Mouse (Mus musculus): ENCODE data around the gene Tma7. TPM values are rescaled to one million over a fixed set of nuclear protein-coding genes. Genes with fewer than 3 reads are reported as not detected.
A peak's percentile ranks its signal among the peaks of the same experiment; 100 is the strongest.

Gene Tma7
- 793 and 804 TPM in 2 replicates for polyA plus RNA-seq (2016; fragmentation: Nextera tagmentation; extraction: Ambion mirVana)

DNA sequence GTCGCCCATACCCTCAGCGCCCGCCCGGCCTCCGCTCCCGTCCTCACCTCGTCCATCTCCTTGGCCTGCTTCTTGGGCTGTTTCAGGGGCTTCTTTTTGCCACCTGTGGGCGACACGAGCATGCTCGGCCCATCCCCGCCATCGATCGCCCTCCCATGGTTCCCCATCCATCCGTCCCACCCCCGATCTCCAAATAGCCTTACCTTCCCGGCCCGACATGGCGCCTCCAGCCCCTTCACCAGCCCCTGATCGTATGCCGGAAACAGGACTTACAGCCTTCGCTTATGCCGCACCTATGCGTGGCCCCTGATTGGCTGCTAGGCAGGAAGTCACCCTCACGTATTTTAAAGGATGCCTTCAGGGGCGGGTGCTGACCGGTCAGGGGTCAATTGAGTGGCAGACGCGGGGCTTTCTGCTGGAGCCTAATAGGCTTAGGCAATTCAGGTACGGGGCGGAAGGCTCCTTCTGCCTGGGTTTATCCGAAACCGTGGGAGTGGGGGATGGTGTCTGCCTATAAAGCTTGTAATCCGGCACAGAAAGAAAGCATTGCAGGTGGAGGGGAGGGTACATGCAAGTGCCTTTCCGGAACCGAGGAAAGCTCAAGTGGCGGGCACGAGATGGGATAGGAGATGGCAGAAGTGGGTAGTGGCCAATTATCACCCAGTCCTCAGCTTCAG, at the start of gene Tma7, which contains the start of gene Ccdc51:
Gene Tma7 (minus strand): TSS at position 464 of the 677 bp plus-strand sequence.
Gene Ccdc51 (plus strand): TSS at position 370 of the 677 bp plus-strand sequence.
- H3K4me1 ChIP-seq: peaks cover 35% of the 10 kb centered on the region
- no peaks in the 10 kb centered on the region for H3K27me3 ChIP-seq (ENCODE audit: poor library complexity, severe bottlenecking)
- peak; percentile 89 for DNase-seq (ENCODE audit: extremely low spot score, low spot score)
- H3K36me3 ChIP-seq (replicated peaks): peaks cover 31% of the 10 kb centered on the region
- peak within 1 kb of the TSS; percentile 91 for H3K4me3 ChIP-seq
- under 1% methylated on average over 37 of the region's 37 CpGs for WGBS
- peak within 1 kb of the TSS; percentile 93 for H3K27ac ChIP-seq
- H3K9me3 ChIP-seq: no peaks in the 10 kb centered on the region

- H3K27me3 ChIP-seq (ENCODE audit: poor library complexity, severe bottlenecking): no peaks in the 10 kb centered on the region
- no peak for DNase-seq (ENCODE audit: extremely low spot score, low spot score)
- H3K27ac ChIP-seq: no peak overlapping the region
- no peaks in the 10 kb centered on the region for H3K4me1 ChIP-seq
- H3K9me3 ChIP-seq: no peaks in the 10 kb centered on the region
- no peaks in the 10 kb centered on the region for H3K36me3 ChIP-seq (replicated peaks)
- H3K4me3 ChIP-seq: no peak overlapping the region
- 91% methylated on average over 5 of the region's 5 CpGs for WGBS
Observed at GRCm38 (mm10) chr9:109130076-109130475, 47.7 kb upstream of the Tma7 start.

DNA sequence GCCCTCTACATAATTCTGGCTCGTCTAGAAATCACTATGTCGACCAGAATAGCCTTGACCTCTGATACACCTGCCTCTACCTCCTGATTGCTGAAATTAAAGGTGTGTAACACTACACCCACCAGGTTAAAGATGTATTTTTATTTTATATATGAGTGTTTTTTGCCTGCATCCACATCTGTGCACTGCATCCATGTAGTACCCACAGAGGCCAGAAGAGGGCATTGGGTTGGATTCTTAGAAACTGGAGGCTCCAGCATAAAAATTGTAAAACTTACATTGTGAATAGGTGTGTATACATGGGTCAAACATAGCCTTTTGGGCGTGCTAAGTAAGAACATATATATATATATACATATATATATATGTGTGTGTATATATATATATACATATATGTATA, 45.8 kb upstream of the Tma7 start:
- Histone ChIP-seq H3K4me3 (no peak overlapping the region), H3K4me1 (no peaks in the 10 kb centered on the region), H3K27ac (no peak overlapping the region), H3K36me3 (replicated peaks) (no peaks in the 10 kb centered on the region), H3K27me3 (ENCODE audit: poor library complexity, severe bottlenecking) (no peaks in the 10 kb centered on the region), H3K9me3 (no peaks in the 10 kb centered on the region)
- 57% methylated on average over 3 of the region's 3 CpGs for WGBS
- DNase-seq (ENCODE audit: extremely low spot score, low spot score): no peak

DNA sequence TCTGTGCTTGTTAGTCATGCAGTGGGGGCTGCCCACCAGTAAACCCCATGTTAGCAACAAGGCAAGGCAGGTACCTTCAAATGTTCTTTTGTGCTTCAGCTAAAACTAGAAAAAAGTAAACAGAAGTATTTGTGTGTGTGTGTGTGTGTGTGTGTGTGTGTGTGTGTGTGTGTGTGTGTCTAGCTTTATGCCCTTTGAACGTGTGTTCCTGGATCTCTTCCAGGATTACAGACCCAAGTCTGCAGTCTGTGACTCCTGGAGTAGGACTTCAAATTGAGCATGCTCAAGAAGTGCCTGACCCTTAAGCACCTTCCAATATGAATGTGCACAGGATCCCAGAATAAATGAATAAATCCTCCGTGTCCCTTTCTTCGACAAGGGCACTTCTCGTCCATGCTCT, 44.7 kb upstream of the Tma7 start:
- Histone ChIP-seq H3K27me3 (ENCODE audit: poor library complexity, severe bottlenecking) (no peaks in the 10 kb centered on the region), H3K27ac (no peak overlapping the region), H3K9me3 (no peaks in the 10 kb centered on the region), H3K4me3 (no peak overlapping the region), H3K4me1 (no peaks in the 10 kb centered on the region), H3K36me3 (replicated peaks) (no peaks in the 10 kb centered on the region)
- 93% methylated on average over 4 of the region's 4 CpGs for WGBS
- DNase-seq (ENCODE audit: extremely low spot score, low spot score): no peak

- Histone ChIP-seq H3K4me1 (no peaks in the 10 kb centered on the region), H3K9me3 (no peaks in the 10 kb centered on the region), H3K27ac (no peak overlapping the region), H3K4me3 (no peak overlapping the region), H3K36me3 (replicated peaks) (peaks cover 5% of the 10 kb centered on the region; the same call in 1 of the 2 replicates), H3K27me3 (ENCODE audit: poor library complexity, severe bottlenecking) (no peaks in the 10 kb centered on the region)
- WGBS: 79% methylated on average over 3 of the region's 3 CpGs
- DNase-seq (ENCODE audit: extremely low spot score, low spot score): no peak
Observed at GRCm38 (mm10) chr9:109125481-109125880, 43.1 kb upstream of the Tma7 start.

DNA sequence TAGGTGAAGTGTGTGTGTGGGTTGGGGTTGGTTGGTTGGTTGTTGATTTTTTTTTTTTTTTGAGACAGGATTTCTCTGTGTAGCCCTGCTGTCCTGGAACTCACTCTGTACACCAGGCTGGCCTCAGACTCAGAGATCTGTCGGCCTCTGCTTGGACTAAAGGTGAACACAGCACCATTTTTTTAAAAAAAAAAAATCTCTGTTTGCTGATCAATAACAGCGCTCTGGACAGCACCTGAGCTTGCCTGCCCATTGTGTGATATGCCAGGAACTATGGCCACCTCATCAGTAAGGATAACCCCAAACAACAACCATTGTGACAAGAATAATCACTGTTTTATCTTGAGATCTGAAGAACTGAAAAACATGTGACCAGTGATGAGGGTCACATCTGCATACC, 42.7 kb upstream of the Tma7 start:
- Histone ChIP-seq H3K4me3 (no peak overlapping the region), H3K27ac (no peak overlapping the region), H3K27me3 (ENCODE audit: poor library complexity, severe bottlenecking) (no peaks in the 10 kb centered on the region), H3K4me1 (no peaks in the 10 kb centered on the region), H3K36me3 (replicated peaks) (peaks cover 8% of the 10 kb centered on the region; the same call in 1 of the 2 replicates), H3K9me3 (no peaks in the 10 kb centered on the region)
- DNase-seq (ENCODE audit: extremely low spot score, low spot score): no peak
- WGBS: 82% methylated on average over 2 of the region's 2 CpGs

- H3K4me3 ChIP-seq: no peak overlapping the region
- H3K27ac ChIP-seq: no peak overlapping the region
- DNase-seq (ENCODE audit: extremely low spot score, low spot score): no peak
- no peaks in the 10 kb centered on the region for H3K9me3 ChIP-seq
- H3K36me3 ChIP-seq (replicated peaks): peaks cover 17% of the 10 kb centered on the region
- no peaks in the 10 kb centered on the region for H3K4me1 ChIP-seq
- 86% methylated on average over 3 of the region's 3 CpGs for WGBS
- no peaks in the 10 kb centered on the region for H3K27me3 ChIP-seq (ENCODE audit: poor library complexity, severe bottlenecking)
Observed at GRCm38 (mm10) chr9:109124164-109124563, 41.8 kb upstream of the Tma7 start.

GRCm38 (mm10) chr9:109123266-109123665, 40.9 kb upstream of the Tma7 start:
- Histone ChIP-seq H3K4me1 (no peaks in the 10 kb centered on the region), H3K27ac (no peak overlapping the region), H3K36me3 (replicated peaks) (peaks cover 26% of the 10 kb centered on the region), H3K4me3 (no peak overlapping the region), H3K9me3 (no peaks in the 10 kb centered on the region), H3K27me3 (ENCODE audit: poor library complexity, severe bottlenecking) (no peaks in the 10 kb centered on the region)
- DNase-seq (ENCODE audit: extremely low spot score, low spot score): no peak
- 77% methylated on average over 6 of the region's 6 CpGs for WGBS

- no peaks in the 10 kb centered on the region for H3K27me3 ChIP-seq (ENCODE audit: poor library complexity, severe bottlenecking)
- H3K4me3 ChIP-seq: no peak overlapping the region
- H3K36me3 ChIP-seq (replicated peaks): peaks cover 32% of the 10 kb centered on the region
- 48% methylated on average over 2 of the region's 2 CpGs for WGBS
- H3K4me1 ChIP-seq: no peaks in the 10 kb centered on the region
- peak; percentile 24 for DNase-seq (ENCODE audit: extremely low spot score, low spot score)
- no peak overlapping the region for H3K27ac ChIP-seq
- H3K9me3 ChIP-seq: no peaks in the 10 kb centered on the region
Observed at GRCm38 (mm10) chr9:109122553-109123085, 40.2 kb upstream of the Tma7 start.

DNA sequence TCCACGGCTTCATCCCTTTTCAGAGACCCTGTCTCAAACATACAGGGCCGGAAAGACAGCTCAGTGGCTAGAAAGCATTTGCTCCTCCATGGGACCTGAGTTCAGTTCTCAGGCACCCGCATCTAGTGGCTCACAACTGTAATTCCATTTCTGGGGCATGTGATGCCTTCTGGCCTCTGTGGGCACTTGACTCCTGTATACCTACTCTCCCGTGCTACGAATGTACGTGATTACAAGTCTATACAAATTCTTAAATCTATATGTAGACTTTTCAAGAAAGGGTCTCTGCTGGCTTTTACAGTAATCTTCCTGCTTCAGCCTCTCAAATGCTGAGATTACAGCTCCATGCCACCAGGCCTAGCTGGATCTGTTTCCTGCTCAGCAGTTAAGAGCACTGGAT, 38.6 kb upstream of the Tma7 start:
- no peak for DNase-seq (ENCODE audit: extremely low spot score, low spot score)

GRCm38 (mm10) chr9:109119571-109119970, 37.2 kb upstream of the Tma7 start:
- 94% methylated on average over 9 of the region's 9 CpGs for WGBS
- H3K36me3 ChIP-seq (replicated peaks): peaks cover 63% of the 10 kb centered on the region
- DNase-seq (ENCODE audit: extremely low spot score, low spot score): peak; percentile 4
- no peak overlapping the region for H3K27ac ChIP-seq
- H3K4me3 ChIP-seq: no peak overlapping the region
- H3K27me3 ChIP-seq (ENCODE audit: poor library complexity, severe bottlenecking): no peaks in the 10 kb centered on the region
- H3K4me1 ChIP-seq: no peaks in the 10 kb centered on the region
- H3K9me3 ChIP-seq: no peaks in the 10 kb centered on the region

More for the DNA sequence above, 38.6 kb upstream of the Tma7 start:
- no peaks in the 10 kb centered on the region for H3K9me3 ChIP-seq
- no peak overlapping the region for H3K27ac ChIP-seq
- H3K27me3 ChIP-seq (ENCODE audit: poor library complexity, severe bottlenecking): no peaks in the 10 kb centered on the region
- H3K4me1 ChIP-seq: no peaks in the 10 kb centered on the region
- 88% methylated on average over 6 of the region's 6 CpGs for WGBS
- no peak overlapping the region for H3K4me3 ChIP-seq
- H3K36me3 ChIP-seq (replicated peaks): peaks cover 49% of the 10 kb centered on the region

DNA sequence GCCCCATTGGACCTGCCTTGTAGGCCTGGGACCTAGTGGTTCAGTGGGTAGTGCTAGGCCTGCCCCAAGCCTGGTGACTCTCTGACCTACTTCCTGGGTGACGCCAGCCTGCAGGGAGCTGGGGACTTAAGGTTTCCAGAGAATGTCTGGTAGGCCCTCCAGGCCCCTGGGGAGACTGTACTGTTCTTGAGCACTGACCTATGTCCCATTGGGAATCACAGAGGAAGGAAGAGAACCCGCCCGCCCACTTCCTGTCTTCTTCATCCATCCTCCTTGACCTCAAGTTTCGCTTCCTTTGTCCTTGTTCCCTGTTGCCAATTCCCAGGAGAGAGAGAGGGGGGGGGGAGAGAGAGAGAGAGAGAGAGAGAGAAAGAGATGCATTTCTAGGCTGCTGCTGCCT, 35.7 kb upstream of the Tma7 start:
- 89% methylated on average over 4 of the region's 4 CpGs for WGBS
- no peak overlapping the region for H3K27ac ChIP-seq
- no peaks in the 10 kb centered on the region for H3K9me3 ChIP-seq
- peaks cover 77% of the 10 kb centered on the region for H3K36me3 ChIP-seq (replicated peaks)
- H3K4me1 ChIP-seq: no peaks in the 10 kb centered on the region
- H3K27me3 ChIP-seq (ENCODE audit: poor library complexity, severe bottlenecking): no peaks in the 10 kb centered on the region
- peak; percentile 12 for DNase-seq (ENCODE audit: extremely low spot score, low spot score)
- H3K4me3 ChIP-seq: no peak overlapping the region

DNA sequence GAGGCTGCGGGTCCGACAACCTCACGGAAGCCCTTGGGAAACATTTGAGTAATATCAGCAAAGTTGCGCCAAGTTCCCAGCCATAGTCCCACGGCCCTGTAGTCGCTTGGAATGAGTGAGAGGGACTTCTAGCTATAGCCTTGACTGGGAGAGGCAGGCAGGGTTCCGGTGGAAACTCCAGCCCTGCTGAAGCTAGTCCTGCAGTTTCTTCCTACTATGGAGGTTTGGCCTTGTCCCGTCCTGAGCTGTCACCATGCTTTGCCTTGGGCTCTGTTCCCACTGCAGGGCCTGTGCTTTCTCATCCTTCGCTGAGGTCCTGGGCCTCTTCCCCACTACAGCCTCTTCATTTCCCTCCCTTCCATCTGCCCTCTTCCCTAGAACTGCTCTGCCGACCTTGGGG, 33.8 kb upstream of the Tma7 start:
- peaks cover 96% of the 10 kb centered on the region for H3K36me3 ChIP-seq (replicated peaks)
- no peak overlapping the region for H3K4me3 ChIP-seq
- H3K4me1 ChIP-seq: no peaks in the 10 kb centered on the region
- no peak for DNase-seq (ENCODE audit: extremely low spot score, low spot score)
- no peaks in the 10 kb centered on the region for H3K9me3 ChIP-seq
- WGBS: 95% methylated on average over 10 of the region's 10 CpGs
- no peak overlapping the region for H3K27ac ChIP-seq
- H3K27me3 ChIP-seq (ENCODE audit: poor library complexity, severe bottlenecking): no peaks in the 10 kb centered on the region

Data from forebrain, embryonic 10.5 days (tissue).